Mouse (Mus musculus): ENCODE data around the gene Cep128. TPM values are rescaled to one million over a fixed set of nuclear protein-coding genes. Genes with fewer than 3 reads are reported as not detected.

Cep128 gene
- polyA plus RNA-seq, 1 experiment from 2014 or later = 8.6 TPM

GRCm38 (mm10) chr12:91067083-91067441 lies 317.1 kb downstream of the Cep128 start:
- H3K9me3 ChIP-seq (ENCODE audit: control insufficient read depth, low read length) = no peaks in the 10 kb centered on the region
- H3K4me1 ChIP-seq (ENCODE audit: control insufficient read depth, insufficient read depth, low read length) = no peaks in the 10 kb centered on the region
- H3K9ac ChIP-seq (ENCODE audit: low read depth, low read length) = no peak overlapping the region
- no peak overlapping the region for H3K4me2 ChIP-seq (replicated peaks; ENCODE audit: low read depth, low read length)
- no peak overlapping the region for H3K27ac ChIP-seq (ENCODE audit: low read depth, low read length)
- H3K36me3 ChIP-seq (ENCODE audit: control insufficient read depth, insufficient read depth, low read length) = no peaks in the 10 kb centered on the region
- 100% methylated on average over 2 of the region's 2 CpGs for WGBS
- no peaks in the 10 kb centered on the region for H3K27me3 ChIP-seq (ENCODE audit: control insufficient read depth, insufficient read depth, low read length)
- H3K4me3 ChIP-seq (ENCODE audit: low read length) = no peak overlapping the region
- ATAC-seq (ENCODE audit: low FRiP score, low TSS enrichment) = no peak

GRCm38 (mm10) chr12:91066286-91067082 lies 317.7 kb downstream of the Cep128 start:
- Histone ChIP-seq H3K4me2 (replicated peaks; ENCODE audit: low read depth, low read length) (no peak overlapping the region), H3K36me3 (ENCODE audit: control insufficient read depth, insufficient read depth, low read length) (no peaks in the 10 kb centered on the region), H3K27ac (ENCODE audit: low read depth, low read length) (no peak overlapping the region), H3K4me1 (ENCODE audit: control insufficient read depth, insufficient read depth, low read length) (no peaks in the 10 kb centered on the region), H3K9ac (ENCODE audit: low read depth, low read length) (no peak overlapping the region), H3K27me3 (ENCODE audit: control insufficient read depth, insufficient read depth, low read length) (no peaks in the 10 kb centered on the region), H3K9me3 (ENCODE audit: control insufficient read depth, low read length) (no peaks in the 10 kb centered on the region), H3K4me3 (ENCODE audit: low read length) (no peak overlapping the region)
- 87% methylated on average over 5 of the region's 5 CpGs for WGBS
- no peak for ATAC-seq (ENCODE audit: low FRiP score, low TSS enrichment)

- H3K4me3 ChIP-seq (ENCODE audit: low read length) = no peak overlapping the region
- no peak for ATAC-seq (ENCODE audit: low FRiP score, low TSS enrichment)
- no peaks in the 10 kb centered on the region for H3K4me1 ChIP-seq (ENCODE audit: control insufficient read depth, insufficient read depth, low read length)
- no peak overlapping the region for H3K9ac ChIP-seq (ENCODE audit: low read depth, low read length)
- no peaks in the 10 kb centered on the region for H3K36me3 ChIP-seq (ENCODE audit: control insufficient read depth, insufficient read depth, low read length)
- no peaks in the 10 kb centered on the region for H3K9me3 ChIP-seq (ENCODE audit: control insufficient read depth, low read length)
- H3K27me3 ChIP-seq (ENCODE audit: control insufficient read depth, insufficient read depth, low read length) = no peaks in the 10 kb centered on the region
- no peak overlapping the region for H3K27ac ChIP-seq (ENCODE audit: low read depth, low read length)
- 86% methylated on average over 3 of the region's 3 CpGs for WGBS
- no peak overlapping the region for H3K4me2 ChIP-seq (replicated peaks; ENCODE audit: low read depth, low read length)
Measured at GRCm38 (mm10) chr12:91065423-91065822, 318.8 kb downstream of the Cep128 start.

DNA sequence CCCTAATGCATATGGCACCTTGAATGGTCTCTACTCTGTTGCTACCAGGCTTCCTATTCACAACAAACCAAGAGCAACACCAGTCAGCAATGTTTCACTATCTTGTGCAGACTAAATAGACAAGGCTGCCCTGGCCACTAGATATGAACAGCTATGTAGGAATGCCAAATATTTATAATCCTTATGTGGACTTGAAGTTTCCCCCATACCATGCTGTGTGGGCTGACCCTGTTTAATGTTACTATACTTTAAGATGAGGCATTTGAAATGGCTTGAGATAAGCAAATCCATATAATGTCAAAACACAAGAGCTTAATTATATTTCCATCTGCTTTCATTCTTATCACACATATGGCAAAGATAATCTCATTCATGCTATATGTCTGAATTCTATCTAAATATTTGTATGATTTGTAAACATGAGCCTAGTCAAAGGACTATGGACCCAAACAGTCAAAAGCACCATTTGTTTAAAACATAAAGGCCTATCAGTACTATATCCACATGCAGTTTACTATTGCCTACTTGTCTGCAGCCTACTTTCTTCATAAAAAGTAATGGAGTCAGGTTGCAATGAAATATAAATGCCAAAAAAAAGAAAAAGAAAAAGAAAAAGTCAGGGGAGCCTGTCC lies 319.7 kb downstream of the Cep128 start:
- no peak for ATAC-seq (ENCODE audit: low FRiP score, low TSS enrichment)
- Histone ChIP-seq H3K27ac (ENCODE audit: low read depth, low read length) (no peak overlapping the region), H3K9me3 (ENCODE audit: control insufficient read depth, low read length) (no peaks in the 10 kb centered on the region), H3K4me3 (ENCODE audit: low read length) (no peak overlapping the region), H3K9ac (ENCODE audit: low read depth, low read length) (no peak overlapping the region), H3K4me1 (ENCODE audit: control insufficient read depth, insufficient read depth, low read length) (no peaks in the 10 kb centered on the region), H3K36me3 (ENCODE audit: control insufficient read depth, insufficient read depth, low read length) (no peaks in the 10 kb centered on the region), H3K27me3 (ENCODE audit: control insufficient read depth, insufficient read depth, low read length) (no peaks in the 10 kb centered on the region), H3K4me2 (replicated peaks; ENCODE audit: low read depth, low read length) (no peak overlapping the region)

GRCm38 (mm10) chr12:91063337-91064015 lies 320.7 kb downstream of the Cep128 start:
- Histone ChIP-seq H3K4me2 (replicated peaks; ENCODE audit: low read depth, low read length) (no peak overlapping the region), H3K36me3 (ENCODE audit: control insufficient read depth, insufficient read depth, low read length) (no peaks in the 10 kb centered on the region), H3K4me1 (ENCODE audit: control insufficient read depth, insufficient read depth, low read length) (no peaks in the 10 kb centered on the region), H3K4me3 (ENCODE audit: low read length) (no peak overlapping the region), H3K27ac (ENCODE audit: low read depth, low read length) (no peak overlapping the region), H3K27me3 (ENCODE audit: control insufficient read depth, insufficient read depth, low read length) (no peaks in the 10 kb centered on the region), H3K9me3 (ENCODE audit: control insufficient read depth, low read length) (no peaks in the 10 kb centered on the region), H3K9ac (ENCODE audit: low read depth, low read length) (no peak overlapping the region)
- WGBS = 70% methylated on average over 4 of the region's 4 CpGs
- no peak for ATAC-seq (ENCODE audit: low FRiP score, low TSS enrichment)

- no peak for ATAC-seq (ENCODE audit: low FRiP score, low TSS enrichment)
- H3K27ac ChIP-seq (ENCODE audit: low read depth, low read length) = no peak overlapping the region
Measured at GRCm38 (mm10) chr12:91062681-91063080, 321.5 kb downstream of the Cep128 start.

GRCm38 (mm10) chr12:91059704-91060318 lies 324.4 kb downstream of the Cep128 start:
- Histone ChIP-seq H3K4me3 (ENCODE audit: low read length) (no peak overlapping the region), H3K27me3 (ENCODE audit: control insufficient read depth, insufficient read depth, low read length) (no peaks in the 10 kb centered on the region), H3K4me2 (replicated peaks; ENCODE audit: low read depth, low read length) (no peak overlapping the region), H3K9me3 (ENCODE audit: control insufficient read depth, low read length) (no peaks in the 10 kb centered on the region), H3K27ac (ENCODE audit: low read depth, low read length) (no peak overlapping the region), H3K4me1 (ENCODE audit: control insufficient read depth, insufficient read depth, low read length) (no peaks in the 10 kb centered on the region), H3K9ac (ENCODE audit: low read depth, low read length) (no peak overlapping the region), H3K36me3 (ENCODE audit: control insufficient read depth, insufficient read depth, low read length) (no peaks in the 10 kb centered on the region)
- 51% methylated on average over 12 of the region's 12 CpGs for WGBS
- ATAC-seq (ENCODE audit: low FRiP score, low TSS enrichment) = no peak; the same call in 1 of the 2 replicates

More at GRCm38 (mm10) chr12:91062681-91063080, 321.5 kb downstream of the Cep128 start:
- Histone ChIP-seq H3K4me3 (ENCODE audit: low read length) (no peak overlapping the region), H3K9ac (ENCODE audit: low read depth, low read length) (no peak overlapping the region), H3K4me1 (ENCODE audit: control insufficient read depth, insufficient read depth, low read length) (no peaks in the 10 kb centered on the region), H3K9me3 (ENCODE audit: control insufficient read depth, low read length) (no peaks in the 10 kb centered on the region), H3K36me3 (ENCODE audit: control insufficient read depth, insufficient read depth, low read length) (no peaks in the 10 kb centered on the region), H3K27me3 (ENCODE audit: control insufficient read depth, insufficient read depth, low read length) (no peaks in the 10 kb centered on the region), H3K4me2 (replicated peaks; ENCODE audit: low read depth, low read length) (no peak overlapping the region)
- WGBS = 79% methylated on average over 4 of the region's 4 CpGs

DNA sequence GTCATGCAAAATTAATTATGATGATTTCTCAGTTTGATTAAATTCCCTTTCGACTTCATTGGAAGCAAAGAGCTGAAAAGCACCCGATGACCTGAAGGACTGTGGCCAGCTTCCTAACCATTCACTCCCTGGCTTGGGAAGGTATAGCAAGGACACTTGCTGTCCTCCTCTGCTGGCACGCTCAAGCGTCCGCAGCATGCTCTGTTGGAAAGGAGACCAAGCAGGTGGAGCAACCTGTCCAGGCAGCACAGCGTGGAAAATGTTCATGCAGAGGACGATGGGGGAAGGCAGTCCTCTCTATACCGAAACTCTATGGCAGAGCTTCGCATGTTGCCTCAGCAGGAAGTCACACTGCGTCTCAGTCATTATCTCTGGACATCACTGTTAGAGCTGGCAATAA lies 327.3 kb downstream of the Cep128 start:
- H3K36me3 ChIP-seq (ENCODE audit: control insufficient read depth, insufficient read depth, low read length) = no peaks in the 10 kb centered on the region
- 88% methylated on average over 10 of the region's 10 CpGs for WGBS
- ATAC-seq (ENCODE audit: low FRiP score, low TSS enrichment) = no peak
- H3K9ac ChIP-seq (ENCODE audit: low read depth, low read length) = no peak overlapping the region
- H3K27ac ChIP-seq (ENCODE audit: low read depth, low read length) = no peak overlapping the region
- no peaks in the 10 kb centered on the region for H3K9me3 ChIP-seq (ENCODE audit: control insufficient read depth, low read length)
- no peaks in the 10 kb centered on the region for H3K4me1 ChIP-seq (ENCODE audit: control insufficient read depth, insufficient read depth, low read length)
- no peaks in the 10 kb centered on the region for H3K27me3 ChIP-seq (ENCODE audit: control insufficient read depth, insufficient read depth, low read length)
- no peak overlapping the region for H3K4me2 ChIP-seq (replicated peaks; ENCODE audit: low read depth, low read length)
- no peak overlapping the region for H3K4me3 ChIP-seq (ENCODE audit: low read length)
